Mouse (Mus musculus) kidney, postnatal 25 days (tissue): Measurements from ENCODE around the gene Tekt1.

Experiments used
- DNase-seq, 2 experiments: peaks; one replicate each; pipeline ENCODE4 v3.0.0; 2021; ENCODE audit warnings: mixed read lengths in 2 of 2

Tekt1 gene

GRCm38 (mm10) chr11:72342549-72343237 lies 19.5 kb downstream of the Tekt1 start:
- peak; percentile 77 to 78 for DNase-seq

- DNase-seq = no peak
Measured at GRCm38 (mm10) chr11:72339716-72340115, 22.5 kb downstream of the Tekt1 start.

GRCm38 (mm10) chr11:72338437-72338871 lies 23.8 kb downstream of the Tekt1 start:
- DNase-seq = peak; percentile 39 to 60

- DNase-seq = no peak
Measured at GRCm38 (mm10) chr11:72336726-72337125, 25.5 kb downstream of the Tekt1 start.

- DNase-seq = peak in 1 of 2 experiments; percentile 16
Measured at GRCm38 (mm10) chr11:72334653-72335052, 27.6 kb downstream of the Tekt1 start.

GRCm38 (mm10) chr11:72332951-72333667 lies 29.1 kb downstream of the Tekt1 start:
- no peak for DNase-seq

GRCm38 (mm10) chr11:72325701-72326100 lies 36.5 kb downstream of the Tekt1 start:
- DNase-seq = no peak

GRCm38 (mm10) chr11:72324431-72324830 lies 37.8 kb downstream of the Tekt1 start:
- DNase-seq = peak in 1 of 2 experiments; percentile 52

GRCm38 (mm10) chr11:72318026-72318425 lies 44.2 kb downstream of the Tekt1 start:
- no peak for DNase-seq

- no peak for DNase-seq
Measured at GRCm38 (mm10) chr11:72314151-72314895, 47.9 kb downstream of the Tekt1 start, which contains the start of gene Fbxo39. Gene Fbxo39 (plus strand): TSS chr11:72314444.

GRCm38 (mm10) chr11:72311355-72312001 lies 50.8 kb downstream of the Tekt1 start:
- DNase-seq = no peak

- DNase-seq = no peak
Measured at GRCm38 (mm10) chr11:72310491-72310890, 51.8 kb downstream of the Tekt1 start.

GRCm38 (mm10) chr11:72308982-72309381 lies 53.3 kb downstream of the Tekt1 start:
- DNase-seq = no peak

GRCm38 (mm10) chr11:72307461-72307860 lies 54.8 kb downstream of the Tekt1 start:
- no peak for DNase-seq

GRCm38 (mm10) chr11:72302230-72302629 lies 60.0 kb downstream of the Tekt1 start:
- peak; percentile 71 to 80 for DNase-seq

- DNase-seq = peak; percentile 69 to 83
Measured at GRCm38 (mm10) chr11:72301334-72301733, 60.9 kb downstream of the Tekt1 start, which contains the start of gene Xaf1. Gene Xaf1 (plus strand): TSS chr11:72301629.
